Mouse (Mus musculus): ENCODE measurements around the gene A830031A19Rik.

DNA sequence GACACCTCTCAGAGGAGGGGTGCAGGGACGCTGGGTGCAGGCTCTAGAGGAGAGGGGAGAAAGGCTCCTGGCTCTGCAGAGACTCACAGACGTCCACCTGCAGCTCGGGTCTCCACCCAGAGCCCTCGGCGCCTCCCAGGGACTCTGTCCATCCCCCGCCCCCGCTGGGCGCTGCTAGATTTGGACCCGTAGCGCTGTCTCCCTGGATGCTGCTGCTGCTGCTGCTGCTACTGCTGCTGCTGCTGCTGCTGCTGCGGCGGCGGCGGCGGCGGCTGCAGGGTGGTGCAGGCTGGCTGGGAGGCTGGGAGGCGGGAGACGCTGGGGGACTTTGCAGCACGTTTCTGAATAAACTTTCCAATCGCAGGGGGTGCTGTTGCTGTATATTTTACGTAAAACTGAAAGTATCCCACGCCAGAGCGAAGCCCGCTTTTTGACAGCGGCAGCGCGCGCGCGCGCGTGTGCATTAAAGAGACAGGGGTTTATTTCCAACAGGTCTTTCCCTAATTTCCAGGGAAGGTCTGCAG, 1.3 kb upstream of the A830031A19Rik start:
- TF ChIP-seq CTCF (IDR thresholded peaks at IDR 0.05; ENCODE audit: low read depth, low read length) (no peak), GATA1 (IDR thresholded peaks at IDR 0.05; ENCODE audit: borderline replicate concordance, low read length) (no peak), TAL1 (conservative IDR thresholded peaks at IDR 0.05; ENCODE audit: low read depth, low read length) (no peak), GATA2 (IDR thresholded peaks at IDR 0.05; ENCODE audit: borderline replicate concordance, low read depth, low read length) (no peak), POLR2AphosphoS5 (IDR thresholded peaks at IDR 0.05; ENCODE audit: insufficient replicate concordance, low read depth, low read length) (no peak)

Measured in G1E (cell line).